Mouse (Mus musculus): ENCODE data around the gene Prm1. TPM values are rescaled to one million over a fixed set of nuclear protein-coding genes. Genes with fewer than 3 reads are reported as not detected.

Prm1 gene
- polyA plus RNA-seq, 1 experiment from 2014 or later, result 0.50 TPM

GRCm38 (mm10) chr16:10762569-10763180, 43.0 kb downstream of the Prm1 start:
- 82% methylated on average over 5 of the region's 5 CpGs for WGBS
- Histone ChIP-seq H3K27me3 (replicated peaks) (no peaks in the 10 kb centered on the region), H3K4me3 (replicated peaks) (no peak overlapping the region), H3K9me3 (replicated peaks) (no peaks in the 10 kb centered on the region), H3K9ac (replicated peaks) (no peak overlapping the region), H3K27ac (replicated peaks) (no peak overlapping the region), H3K4me1 (no peaks in the 10 kb centered on the region), H3K36me3 (no peaks in the 10 kb centered on the region), H3K4me2 (no peak overlapping the region)
- ATAC-seq (ENCODE audit: low FRiP score), result no peak

GRCm38 (mm10) chr16:10761182-10761581, 44.5 kb downstream of the Prm1 start:
- 75% methylated on average over 8 of the region's 8 CpGs for WGBS

GRCm38 (mm10) chr16:10756168-10756567, 49.5 kb downstream of the Prm1 start:
- WGBS, result 74% methylated on average over 6 of the region's 6 CpGs
- Histone ChIP-seq H3K27me3 (replicated peaks) (no peaks in the 10 kb centered on the region), H3K4me3 (replicated peaks) (no peak overlapping the region), H3K4me1 (no peaks in the 10 kb centered on the region), H3K36me3 (no peaks in the 10 kb centered on the region), H3K9ac (replicated peaks) (no peak overlapping the region), H3K9me3 (replicated peaks) (no peaks in the 10 kb centered on the region), H3K4me2 (no peak overlapping the region), H3K27ac (replicated peaks) (no peak overlapping the region)
- ATAC-seq (ENCODE audit: low FRiP score), result no peak

More at GRCm38 (mm10) chr16:10761182-10761581, 44.5 kb downstream of the Prm1 start:
- H3K4me1 ChIP-seq, result no peaks in the 10 kb centered on the region
- ATAC-seq (ENCODE audit: low FRiP score), result no peak
- H3K27ac ChIP-seq (replicated peaks), result no peak overlapping the region
- no peaks in the 10 kb centered on the region for H3K27me3 ChIP-seq (replicated peaks)
- H3K9me3 ChIP-seq (replicated peaks), result no peaks in the 10 kb centered on the region
- H3K9ac ChIP-seq (replicated peaks), result no peak overlapping the region
- no peak overlapping the region for H3K4me2 ChIP-seq
- no peaks in the 10 kb centered on the region for H3K36me3 ChIP-seq
- no peak overlapping the region for H3K4me3 ChIP-seq (replicated peaks)

GRCm38 (mm10) chr16:10754521-10755296, 50.9 kb downstream of the Prm1 start:
- WGBS, result 91% methylated on average over 3 of the region's 3 CpGs
- H3K9me3 ChIP-seq (replicated peaks), result no peaks in the 10 kb centered on the region
- H3K4me1 ChIP-seq, result 0 out of 2 replicates have a peak, but pooled peaks cover 3% of the 10 kb centered on the region
- H3K36me3 ChIP-seq, result no peaks in the 10 kb centered on the region
- no peaks in the 10 kb centered on the region for H3K27me3 ChIP-seq (replicated peaks)
- ATAC-seq (ENCODE audit: low FRiP score), result no peak
- H3K9ac ChIP-seq (replicated peaks), result no peak overlapping the region
- H3K27ac ChIP-seq (replicated peaks), result no peak overlapping the region
- no peak overlapping the region for H3K4me3 ChIP-seq (replicated peaks)
- H3K4me2 ChIP-seq, result no peak overlapping the region

GRCm38 (mm10) chr16:10749824-10750223, 55.8 kb downstream of the Prm1 start:
- no peak overlapping the region for H3K4me3 ChIP-seq (replicated peaks)
- H3K9ac ChIP-seq (replicated peaks), result no peak overlapping the region
- H3K9me3 ChIP-seq (replicated peaks), result no peaks in the 10 kb centered on the region
- H3K36me3 ChIP-seq, result no peaks in the 10 kb centered on the region
- H3K4me1 ChIP-seq, result 0 out of 2 replicates have a peak, but pooled peaks cover 8% of the 10 kb centered on the region
- WGBS, result 52% methylated on average over 7 of the region's 7 CpGs
- 0 out of 2 replicates have a peak, but pooled peaks have one; percentile 24 for ATAC-seq (ENCODE audit: low FRiP score)
- no peak overlapping the region for H3K4me2 ChIP-seq
- H3K27me3 ChIP-seq (replicated peaks), result no peaks in the 10 kb centered on the region
- no peak overlapping the region for H3K27ac ChIP-seq (replicated peaks)

GRCm38 (mm10) chr16:10749226-10749625, 56.4 kb downstream of the Prm1 start:
- Histone ChIP-seq H3K27me3 (replicated peaks) (no peaks in the 10 kb centered on the region), H3K9me3 (replicated peaks) (no peaks in the 10 kb centered on the region), H3K36me3 (no peaks in the 10 kb centered on the region), H3K27ac (replicated peaks) (no peak overlapping the region), H3K4me1 (0 out of 2 replicates have a peak, but pooled peaks cover 8% of the 10 kb centered on the region), H3K9ac (replicated peaks) (no peak overlapping the region), H3K4me3 (replicated peaks) (no peak overlapping the region), H3K4me2 (no peak overlapping the region)
- WGBS, result 79% methylated on average over 7 of the region's 7 CpGs
- ATAC-seq (ENCODE audit: low FRiP score), result no peak

Other genes with a start within 250 kb of the Prm1 start
- gene Socs1, start 20.3 kb downstream of the Prm1 start, polyA plus RNA-seq (2015; fragmentation: Nextera tagmentation; extraction: Ambion mirVana), result 5.7 and 11.9 TPM in 2 replicates
- not detected in 2 replicates for gene Tnp2, start 17.2 kb downstream of the Prm1 start, polyA plus RNA-seq (2015; fragmentation: Nextera tagmentation; extraction: Ambion mirVana)
- not detected in 2 replicates for gene Prm3, start 14.9 kb downstream of the Prm1 start, polyA plus RNA-seq (2015; fragmentation: Nextera tagmentation; extraction: Ambion mirVana)
- gene Prm2, start 9.7 kb downstream of the Prm1 start, polyA plus RNA-seq (2015; fragmentation: Nextera tagmentation; extraction: Ambion mirVana), result not detected in 2 replicates
- not detected in 2 replicates for gene Gm11172, start 7.1 kb upstream of the Prm1 start, polyA plus RNA-seq (2015; fragmentation: Nextera tagmentation; extraction: Ambion mirVana)
- 0.37 and 1.7 TPM in 2 replicates for gene Rmi2, start 29.2 kb upstream of the Prm1 start, polyA plus RNA-seq (2015; fragmentation: Nextera tagmentation; extraction: Ambion mirVana)